Mouse (Mus musculus) natural killer cell, adult 2 months (primary cell): ENCODE data around the gene Ssbp3.

Source experiments
- DNase-seq, 2 experiments: peaks; one replicate each; pipeline ENCODE4 v3.0.0; 2022; ENCODE audit warnings: low spot score in 2 of 2

Ssbp3 gene

GRCm38 (mm10) chr4:107048568-107049162 is 138.2 kb downstream of the Ssbp3 start:
- DNase-seq, result no peak

GRCm38 (mm10) chr4:107051889-107052288 is 141.4 kb downstream of the Ssbp3 start:
- no peak for DNase-seq

GRCm38 (mm10) chr4:107052962-107053553 is 142.6 kb downstream of the Ssbp3 start:
- no peak for DNase-seq

- no peak for DNase-seq
These were observed 145.6 kb downstream of the Ssbp3 start for GRCm38 (mm10) chr4:107056088-107056487.

GRCm38 (mm10) chr4:107058346-107058745 is 147.8 kb downstream of the Ssbp3 start:
- no peak for DNase-seq

- no peak for DNase-seq
These were observed 148.3 kb downstream of the Ssbp3 start for GRCm38 (mm10) chr4:107058781-107059180.

- no peak for DNase-seq
These were observed 151.1 kb downstream of the Ssbp3 start for GRCm38 (mm10) chr4:107061560-107061959.

GRCm38 (mm10) chr4:107063214-107063613 is 152.7 kb downstream of the Ssbp3 start:
- DNase-seq, result no peak

GRCm38 (mm10) chr4:107064394-107065098 is 154.0 kb downstream of the Ssbp3 start:
- DNase-seq, result no peak

GRCm38 (mm10) chr4:107066252-107067124 is 156.0 kb downstream of the Ssbp3 start, which contains the start of the genes Mrpl37 and Cyb5rl:
Mrpl37 (minus strand) TSS chr4:107066868.
Cyb5rl (plus strand) TSS chr4:107066988.
- peak; percentile 97 for DNase-seq

- DNase-seq, result peak in 1 of 2 experiments; percentile 6
These were observed 156.8 kb downstream of the Ssbp3 start for GRCm38 (mm10) chr4:107067151-107067840.

GRCm38 (mm10) chr4:107072343-107072742 is 161.8 kb downstream of the Ssbp3 start:
- no peak for DNase-seq

GRCm38 (mm10) chr4:107075456-107075855 is 165.0 kb downstream of the Ssbp3 start:
- no peak for DNase-seq

GRCm38 (mm10) chr4:107078894-107079293 is 168.4 kb downstream of the Ssbp3 start:
- DNase-seq, result no peak

GRCm38 (mm10) chr4:107079716-107080115 is 169.2 kb downstream of the Ssbp3 start:
- DNase-seq, result no peak

GRCm38 (mm10) chr4:107082185-107082584 is 171.7 kb downstream of the Ssbp3 start:
- DNase-seq, result no peak

GRCm38 (mm10) chr4:107083126-107083525 is 172.6 kb downstream of the Ssbp3 start:
- no peak for DNase-seq

GRCm38 (mm10) chr4:107084343-107084742 is 173.8 kb downstream of the Ssbp3 start:
- no peak for DNase-seq

- no peak for DNase-seq
These were observed 174.4 kb downstream of the Ssbp3 start for GRCm38 (mm10) chr4:107084858-107085257.

- DNase-seq, result no peak
These were observed 181.2 kb downstream of the Ssbp3 start for GRCm38 (mm10) chr4:107091696-107092095.

GRCm38 (mm10) chr4:107094484-107095187 is 184.1 kb downstream of the Ssbp3 start:
- DNase-seq, result no peak
